Mouse (Mus musculus) monocyte, adult 5-6 weeks (primary cell): Measurements from ENCODE around the gene Garem2. TPM values are rescaled to one million over a fixed set of nuclear protein-coding genes. Genes with fewer than 3 reads are reported as not detected.
A peak's percentile ranks its signal among the peaks of the same experiment; 100 is the strongest.

Experiments
- ATAC-seq: fragments of 153-309, 156-312 bp; replicated peaks from 2 replicates; pipeline ENCODE4 v1.8.0; 2017; ENCODE audit warnings: mild to moderate bottlenecking; ENCODE audit not compliant: low TSS enrichment, insufficient number of reproducible peaks, severe bottlenecking, poor library complexity, low FRiP score
- total RNA-seq: library from RNA; stranded (forward); fragments of 200-1000, 200-491, 200-594 nt; gene quantifications from 3 replicates; pipeline ENCODE4 v1.2.3, GENCODE M21; 2017

Gene Garem2
- total RNA-seq, 1 experiment from 2014 or later: not detected

DNA sequence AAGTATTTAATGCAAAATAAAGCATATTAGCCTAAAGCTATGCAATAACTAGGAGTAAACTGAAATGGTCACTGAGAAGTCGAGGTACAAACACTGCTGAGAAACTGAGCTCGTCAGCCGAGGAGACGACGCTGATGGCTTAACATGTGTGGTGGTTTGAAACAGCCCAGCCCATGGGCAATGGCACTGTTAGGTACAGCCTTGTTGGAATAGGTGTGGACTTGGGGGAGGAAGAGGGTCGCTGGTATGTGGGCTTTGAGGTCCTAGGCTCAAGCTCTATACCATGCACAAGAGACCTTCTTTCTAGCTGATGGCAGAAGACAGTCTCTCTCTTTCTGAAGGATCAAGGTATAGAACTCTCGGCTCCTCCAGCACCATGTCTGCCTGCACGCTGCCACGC lies 32.3 kb downstream of the Garem2 start:
- no peak for ATAC-seq

DNA sequence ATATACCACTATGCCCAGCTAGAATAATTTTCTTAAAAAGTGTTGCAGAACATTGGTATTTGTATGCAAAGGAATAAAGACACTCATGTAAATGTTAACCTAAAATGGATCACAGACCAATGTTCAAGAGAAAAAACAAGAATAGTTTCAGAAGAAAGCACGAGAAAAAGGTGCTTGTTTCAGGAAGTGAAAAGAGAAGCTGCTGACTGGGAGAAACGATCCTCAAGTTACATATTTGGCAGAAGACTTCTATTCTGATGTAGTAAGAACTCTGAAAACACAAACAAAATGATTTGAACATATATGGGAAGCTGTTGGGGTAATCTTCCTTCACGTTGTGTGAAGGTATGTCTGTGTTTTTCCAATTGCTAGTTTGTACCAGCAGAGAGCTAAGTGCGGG lies 33.2 kb downstream of the Garem2 start:
- no peak for ATAC-seq

DNA sequence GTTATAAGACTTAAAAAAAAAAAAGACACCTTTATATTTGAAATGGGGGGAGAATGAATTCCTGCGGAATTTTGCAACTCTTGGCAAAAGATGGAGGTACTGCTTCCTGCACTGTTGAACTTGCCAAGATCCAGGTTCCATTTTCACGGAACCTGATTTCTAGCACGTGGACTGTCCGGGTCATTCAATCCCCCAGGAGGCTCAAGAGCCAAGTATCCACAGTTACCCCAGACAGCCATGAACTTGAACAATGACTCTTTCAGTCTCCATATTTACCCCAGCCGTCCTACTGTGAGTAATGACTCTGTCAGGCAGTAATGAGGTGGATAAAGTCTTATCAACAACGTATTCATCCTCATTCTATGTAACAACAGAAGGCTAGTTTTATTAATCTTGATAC lies 41.6 kb downstream of the Garem2 start:
- ATAC-seq: no peak

DNA sequence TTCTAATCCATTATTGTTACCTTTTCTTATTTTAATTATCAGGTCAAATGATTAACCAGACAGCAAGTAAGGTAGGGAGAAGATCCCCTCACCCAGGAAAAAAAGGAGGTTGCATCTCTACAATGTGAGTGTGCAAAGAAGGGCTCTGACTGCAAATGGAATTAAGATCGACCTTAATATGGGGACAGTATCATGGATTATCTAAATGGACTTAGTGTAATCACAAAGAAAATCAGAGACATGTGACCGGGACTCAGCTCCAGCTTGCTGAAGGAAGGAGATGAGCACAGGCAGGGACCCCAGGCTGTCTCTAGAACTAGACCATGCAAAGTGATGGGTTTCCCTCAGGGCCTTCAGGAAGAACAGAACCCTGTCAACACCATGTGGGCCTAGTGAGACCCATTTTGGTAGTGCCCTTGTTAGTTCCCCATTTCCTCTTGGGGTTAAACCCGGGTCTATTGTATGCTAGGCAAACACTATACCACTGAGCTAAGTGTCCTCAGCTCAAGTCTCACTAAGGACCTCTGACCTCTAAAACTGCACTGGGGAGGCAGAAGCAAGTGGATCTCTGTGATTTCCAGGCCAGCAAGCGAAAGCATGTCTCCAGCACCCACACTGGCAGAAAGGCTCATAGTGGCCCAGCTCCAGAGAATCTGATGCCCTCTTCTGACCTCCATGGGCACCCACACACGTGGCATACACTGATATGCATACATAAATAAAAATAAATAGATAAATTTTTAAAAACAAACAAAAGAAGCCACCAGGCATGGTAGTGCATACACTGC lies 43.4 kb downstream of the Garem2 start:
- ATAC-seq: no peak; the same call in 1 of the 2 replicates

DNA sequence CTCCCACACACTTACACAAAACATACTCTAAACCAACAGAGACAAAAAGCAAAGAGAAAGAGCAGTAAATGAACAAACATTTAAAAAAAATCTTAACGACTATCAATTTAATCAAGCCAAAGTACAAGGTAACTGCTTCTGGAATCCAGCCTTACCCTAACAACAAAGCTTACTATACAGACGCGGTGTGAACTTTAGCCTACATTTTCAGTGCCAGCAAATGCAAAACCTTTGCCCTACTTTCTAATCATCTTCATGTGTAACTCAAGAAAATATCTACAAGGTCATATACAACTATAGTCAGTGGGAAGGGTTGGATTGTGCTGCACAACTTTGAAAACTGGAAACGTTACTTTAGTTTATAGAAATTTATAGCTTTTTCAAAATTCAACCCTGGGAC lies 47.0 kb downstream of the Garem2 start:
- ATAC-seq: no peak

DNA sequence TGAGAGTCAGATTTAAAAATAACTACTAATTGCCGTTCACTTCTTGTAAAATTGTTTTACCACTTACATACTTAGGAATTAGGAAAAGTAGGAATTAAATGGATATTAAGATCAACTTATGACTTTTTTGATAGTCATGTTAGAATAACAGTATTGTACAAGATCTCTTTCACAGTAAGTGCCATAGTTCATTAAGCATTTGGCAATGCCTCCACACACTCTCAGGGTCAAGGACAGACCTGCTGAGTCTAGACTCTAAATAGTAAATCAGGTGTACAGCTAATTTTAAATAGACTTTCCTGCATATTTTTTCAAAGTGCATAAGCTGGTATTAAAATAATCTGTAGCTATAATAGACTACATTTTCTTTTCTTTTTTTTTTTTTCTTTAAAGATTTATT lies 47.5 kb downstream of the Garem2 start:
- ATAC-seq: no peak

DNA sequence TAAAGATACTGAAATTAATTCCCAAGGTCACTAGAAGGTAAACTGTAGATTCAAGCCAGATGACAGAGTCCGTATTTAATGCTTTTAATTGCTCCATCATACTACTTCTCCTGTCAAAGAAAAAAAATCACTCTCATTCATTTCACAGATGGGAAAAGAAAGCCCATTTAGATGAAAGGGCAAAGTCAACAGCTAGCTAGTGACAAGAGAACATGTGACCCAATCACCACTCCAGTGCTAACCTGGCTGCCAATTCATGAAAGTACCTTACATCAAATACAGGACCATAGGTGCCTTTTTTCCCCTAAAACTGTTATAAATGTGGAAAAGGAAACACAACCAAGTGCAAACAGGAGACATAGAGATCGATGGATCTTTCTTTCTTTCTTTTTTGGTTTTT lies 48.3 kb downstream of the Garem2 start:
- no peak for ATAC-seq

DNA sequence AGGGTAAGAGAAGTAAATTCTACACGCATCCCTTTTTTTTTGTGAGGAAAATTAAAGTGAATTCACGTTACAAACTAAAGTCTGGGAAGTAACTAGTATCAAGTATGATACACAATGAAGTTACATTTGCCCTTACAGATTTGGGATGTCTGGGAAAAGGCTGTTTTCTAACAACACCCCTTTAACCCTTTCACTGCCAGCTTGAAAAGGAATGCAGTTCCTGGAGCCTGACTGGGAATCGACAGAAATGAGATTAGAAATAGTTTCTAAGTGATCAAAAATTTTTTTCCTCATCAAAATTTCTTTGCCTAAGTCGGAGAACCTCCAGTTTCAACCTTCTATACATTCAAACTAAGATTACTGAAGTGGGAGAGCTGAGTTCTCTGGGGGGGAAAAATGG lies 49.1 kb downstream of the Garem2 start:
- ATAC-seq: no peak

DNA sequence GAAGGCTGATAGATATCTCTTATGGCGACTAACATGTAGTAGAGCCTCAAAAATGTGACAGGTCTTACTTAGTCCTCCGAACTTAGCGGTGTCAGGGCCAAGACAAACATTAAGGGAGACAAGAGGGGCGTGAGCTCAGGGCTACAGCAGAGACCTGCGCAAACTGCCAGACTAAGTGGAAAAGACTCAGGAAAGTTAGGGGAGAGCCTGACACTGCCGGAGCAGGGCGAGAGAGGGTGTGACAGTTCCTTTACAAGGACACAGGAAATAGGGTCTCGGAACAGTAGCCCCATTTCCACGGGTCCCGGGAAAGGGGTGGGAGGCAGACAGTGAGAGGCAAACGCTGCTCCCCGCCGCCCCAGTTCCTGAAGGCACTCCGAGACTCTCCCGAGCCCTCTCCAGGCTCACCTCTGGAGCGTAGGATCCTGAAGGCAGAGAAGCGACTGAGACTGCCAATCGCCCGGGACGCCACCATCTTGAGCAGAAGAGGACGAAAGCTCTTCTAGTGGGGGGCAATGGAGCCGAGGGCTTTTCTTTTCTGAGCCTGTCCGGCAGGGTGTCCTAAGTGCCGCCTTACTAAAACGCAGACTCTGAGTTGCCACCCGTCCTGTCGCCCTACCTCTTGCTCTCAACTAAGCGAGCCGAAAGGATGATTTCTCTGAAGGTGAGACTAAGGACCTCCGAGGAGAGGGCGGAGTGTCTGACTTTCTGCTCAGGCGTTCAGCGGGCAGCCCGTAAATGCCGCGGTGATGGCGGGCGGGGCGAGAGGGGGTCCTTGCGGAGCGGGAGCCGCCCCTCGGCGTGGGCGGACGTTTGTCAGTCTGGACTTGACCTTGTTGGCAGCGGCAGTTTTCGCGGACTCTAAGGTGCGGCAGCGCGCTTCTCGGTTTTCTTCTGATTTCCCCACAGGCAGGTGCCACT lies 49.8 kb downstream of the Garem2 start, which contains the start of the genes Hadha and Hadhb:
TSS of gene Hadha (minus strand) at position 689 of the 921 bp plus-strand sequence.
TSS of gene Hadhb (plus strand) at position 775 of the 921 bp plus-strand sequence.
- ATAC-seq: peak; percentile 90

DNA sequence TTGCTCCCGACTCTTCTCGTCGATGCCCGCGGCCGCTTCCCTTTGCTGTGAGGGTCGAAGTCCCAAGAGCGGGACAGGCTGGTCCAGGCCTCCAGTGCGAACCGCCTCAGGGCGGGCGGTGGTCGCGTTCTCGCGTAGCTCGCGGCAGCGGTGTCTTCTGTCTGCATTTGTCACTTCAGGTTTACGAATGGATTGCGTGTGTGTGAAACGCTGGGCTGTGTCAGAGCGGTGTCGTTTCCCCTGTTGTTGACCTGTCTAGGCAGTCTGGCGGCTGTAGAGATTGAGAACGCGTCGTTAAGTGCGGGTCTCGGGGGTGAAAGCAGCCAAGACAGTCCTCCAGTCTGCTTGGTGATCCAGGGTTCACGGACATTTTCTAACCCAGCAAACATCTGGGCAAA lies 50.4 kb downstream of the Garem2 start:
- 0 out of 2 replicates have a peak, but pooled peaks have one; percentile 5 for ATAC-seq

DNA sequence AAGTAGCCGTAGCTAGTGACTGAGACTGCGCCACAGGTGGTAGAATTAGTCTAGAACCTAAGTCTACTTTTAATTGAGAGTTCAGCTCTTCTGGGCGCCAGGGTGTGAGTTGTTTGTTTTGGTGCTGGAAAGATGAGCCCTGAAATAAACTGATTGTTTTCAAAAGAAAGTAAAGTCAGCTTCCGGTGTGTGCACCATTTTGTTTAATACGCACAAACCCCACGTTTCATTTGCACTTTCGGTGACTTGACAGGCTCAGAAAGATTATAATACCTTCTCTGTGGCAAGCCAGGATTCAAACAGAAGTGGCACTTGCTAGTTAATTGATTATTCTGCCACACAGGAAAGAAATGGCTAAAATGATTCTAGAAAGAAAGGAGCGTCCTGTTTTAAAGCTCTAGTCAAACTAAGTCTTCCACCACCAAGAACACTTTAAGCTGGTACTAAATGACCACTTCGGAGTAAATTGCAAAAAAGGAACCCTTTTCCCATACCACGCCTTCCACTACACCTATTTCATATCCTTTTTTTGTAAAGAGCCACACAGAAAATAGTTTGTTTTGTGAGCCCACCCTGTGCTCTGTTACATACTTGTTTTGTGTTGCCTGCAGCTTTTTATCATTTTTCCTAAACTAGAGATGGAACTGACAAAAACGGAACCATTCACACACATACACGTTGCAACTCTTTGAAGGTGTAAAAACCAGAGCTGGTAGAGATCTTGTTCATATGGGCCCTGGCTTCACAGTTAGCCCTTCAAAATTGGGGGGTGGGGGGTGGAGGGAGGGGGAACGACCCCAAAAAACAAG lies 51.1 kb downstream of the Garem2 start:
- no peak for ATAC-seq

DNA sequence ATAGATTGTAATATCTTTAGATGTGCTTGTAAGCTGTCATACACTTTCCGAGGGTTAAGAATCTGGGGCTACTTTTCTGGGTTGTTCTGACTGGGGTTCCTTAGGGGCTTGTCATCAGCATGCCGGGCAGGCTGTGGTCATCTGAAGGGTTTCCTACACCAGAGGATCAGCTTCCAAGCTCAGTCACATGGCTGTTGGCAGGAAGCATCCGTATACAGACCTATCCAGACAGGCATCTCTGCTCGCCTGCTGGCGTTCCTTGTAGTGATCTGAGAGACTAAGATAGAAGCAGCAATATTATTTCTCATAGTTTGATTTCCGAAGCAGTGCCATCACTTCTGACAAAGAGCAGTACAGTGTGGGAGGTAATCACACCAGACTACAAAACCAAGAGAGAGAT lies 54.6 kb downstream of the Garem2 start:
- no peak for ATAC-seq

DNA sequence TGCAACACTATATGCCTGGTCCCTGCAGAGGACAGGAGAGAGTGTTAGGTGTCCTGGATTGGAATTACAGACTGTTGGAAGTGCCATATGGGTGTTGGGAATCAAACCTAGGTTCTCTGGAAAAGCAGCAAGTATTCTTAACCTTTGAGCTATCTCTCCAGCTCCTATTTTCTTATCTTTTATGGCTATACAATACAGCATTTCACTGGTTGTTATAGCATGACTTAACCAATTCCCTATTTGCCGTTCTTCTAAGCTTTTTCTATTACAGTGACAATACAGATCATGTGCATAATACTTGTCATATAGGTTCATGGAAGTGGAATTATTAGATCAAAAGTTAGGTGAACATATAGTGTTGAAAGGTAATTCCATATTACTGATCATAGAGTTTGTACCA lies 56.9 kb downstream of the Garem2 start:
- no peak for ATAC-seq

DNA sequence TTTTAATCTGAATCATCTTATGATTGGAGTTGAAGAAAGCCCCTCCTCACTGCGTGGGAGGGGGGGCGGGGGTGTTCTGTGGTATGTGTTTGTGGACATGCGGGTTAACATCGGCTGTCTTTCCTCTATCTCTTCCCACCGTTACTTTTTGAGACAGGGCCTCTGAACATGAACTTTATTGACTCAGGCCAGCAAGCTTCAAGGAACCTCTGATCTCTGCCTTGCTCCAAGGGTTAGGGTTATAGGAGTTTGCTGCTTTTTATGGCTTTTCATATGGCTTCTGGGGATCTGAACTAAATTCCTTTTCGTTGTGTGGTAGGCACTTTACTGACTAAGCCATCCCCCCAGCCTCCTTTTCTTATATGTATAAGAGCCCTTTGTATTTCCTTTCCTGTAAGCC lies 57.4 kb downstream of the Garem2 start:
- ATAC-seq: no peak

DNA sequence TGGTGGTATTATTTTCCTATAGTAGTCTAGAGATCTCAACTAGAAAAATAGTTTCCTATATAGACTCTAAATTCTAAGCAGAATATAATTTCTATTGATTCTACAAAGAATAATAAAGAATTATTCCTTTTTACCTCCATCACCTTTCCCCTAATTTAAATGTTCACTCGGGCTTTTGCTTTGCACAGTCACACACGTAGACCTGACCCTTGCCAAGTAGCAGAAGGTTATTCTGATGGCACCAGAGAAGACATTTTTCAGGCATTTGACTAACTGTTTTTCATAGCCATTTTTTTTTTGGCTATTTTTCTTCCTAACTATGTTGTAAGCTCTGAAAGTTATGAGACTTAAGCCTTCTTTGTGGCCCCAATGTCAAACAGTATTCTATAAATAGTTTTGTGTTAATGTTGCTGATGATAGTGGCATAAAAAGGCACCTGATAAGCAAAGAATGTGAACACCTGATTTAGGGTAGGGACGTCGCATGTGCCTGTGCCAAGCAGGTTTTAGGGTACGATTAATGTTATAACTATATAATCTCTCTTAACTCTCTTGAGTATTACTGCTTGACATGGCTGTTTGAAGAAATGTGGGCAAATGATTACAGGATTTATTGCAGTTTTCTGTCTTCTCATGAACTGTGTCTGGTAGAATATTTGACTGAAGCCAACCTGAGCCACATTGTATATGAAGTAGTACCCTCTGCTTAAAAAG lies 60.4 kb downstream of the Garem2 start:
- no peak for ATAC-seq
